Mouse (Mus musculus) E14TG2a.4 (cell line): Measurements from ENCODE around the gene Creb5.

Experiments
- H3K27me3 ChIP-seq: 2 replicates; pipeline ENCODE4 v1.6.1; 2014; ENCODE audit warnings: low read length, control low read depth; ENCODE audit not compliant: insufficient read depth
- H3K36me3 ChIP-seq: 2 replicates; pipeline ENCODE4 v1.6.1; 2014; ENCODE audit warnings: low read length, control low read depth; ENCODE audit not compliant: insufficient read depth
- H3K4me1 ChIP-seq: replicated peaks from 2 replicates; pipeline ENCODE4 v1.6.1; 2014; ENCODE audit warnings: low read depth, low read length, control low read depth
- H3K4me3 ChIP-seq: replicated peaks from 2 replicates; pipeline ENCODE4 v1.5.1; 2014; ENCODE audit warnings: mild to moderate bottlenecking, low read length
- H3K9me3 ChIP-seq: 2 replicates; pipeline ENCODE4 v1.6.1; 2014; ENCODE audit warnings: low read length, control low read depth
- CTCF ChIP-seq: conservative IDR thresholded peaks from 2 replicates; pipeline ENCODE4 v1.5.1; 2014; ENCODE audit warnings: low read length
- NANOG ChIP-seq: IDR thresholded peaks from 2 replicates; pipeline ENCODE4 v1.6.1; 2014; ENCODE audit warnings: borderline replicate concordance, low read length, mixed read lengths
- POU5F1 ChIP-seq: IDR thresholded peaks from 2 replicates; pipeline ENCODE4 v1.6.1; 2014; ENCODE audit warnings: low read length, borderline replicate concordance

The Creb5 gene

DNA sequence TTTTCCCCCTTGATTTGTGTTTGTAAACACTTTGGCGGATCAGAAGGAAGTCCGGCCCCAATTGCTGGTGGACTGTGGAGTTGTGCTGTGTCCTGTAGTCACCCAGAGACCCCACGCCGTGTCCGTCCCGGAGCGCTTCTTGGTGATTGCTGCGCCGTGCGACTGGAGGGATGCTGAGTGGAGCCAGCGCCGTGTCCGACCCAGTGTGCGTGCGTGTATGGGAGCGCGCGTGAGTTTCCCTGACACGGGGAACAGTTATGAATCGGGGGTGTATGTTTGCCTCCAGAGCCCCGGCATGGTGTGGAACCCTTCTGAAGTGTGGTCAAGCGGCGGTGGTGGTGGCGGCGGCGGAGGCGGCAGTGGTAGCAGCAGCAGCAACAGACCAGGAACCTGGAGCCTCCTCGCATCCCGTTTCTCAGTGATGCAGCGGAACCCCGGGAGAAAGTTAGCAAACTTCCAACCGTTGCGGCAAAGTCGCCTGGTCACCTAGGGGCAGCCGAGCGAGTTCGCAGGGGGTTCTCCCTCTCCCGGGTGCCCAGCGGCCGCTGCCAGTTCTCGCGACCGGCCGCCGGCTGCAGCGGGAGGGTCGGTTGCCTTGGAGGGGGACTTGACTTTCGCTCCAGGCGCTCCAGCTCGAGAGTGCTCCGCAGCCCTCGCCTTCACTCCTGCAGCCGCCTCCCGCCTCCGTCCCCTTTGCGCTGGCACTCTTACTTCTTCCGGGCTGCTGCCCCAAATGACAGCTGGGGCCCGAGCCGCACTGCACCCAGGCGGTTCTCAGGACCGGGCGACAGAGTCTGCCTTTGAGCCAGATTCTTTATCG, 702 bp downstream of the Creb5 start:
- peaks cover 22% of the 10 kb centered on the region for H3K4me1 ChIP-seq
- no peak for TF ChIP-seq NANOG
- TF ChIP-seq POU5F1 = no peak
- TF ChIP-seq CTCF = no peak
- H3K36me3 ChIP-seq = no peaks in the 10 kb centered on the region
- no peaks in the 10 kb centered on the region for H3K9me3 ChIP-seq
- peaks cover 83% of the 10 kb centered on the region for H3K27me3 ChIP-seq
- H3K4me3 ChIP-seq = peak overlapping the region; percentile 81

- Histone ChIP-seq H3K36me3 (no peaks in the 10 kb centered on the region), H3K9me3 (no peaks in the 10 kb centered on the region), H3K27me3 (peaks cover 72% of the 10 kb centered on the region), H3K4me3 (peak overlapping the region; percentile 81), H3K4me1 (peaks cover 22% of the 10 kb centered on the region)
- TF ChIP-seq CTCF (no peak), POU5F1 (no peak), NANOG (no peak)
Measured at GRCm38 (mm10) chr6:53288584-53289558, 1.8 kb downstream of the Creb5 start.

- H3K4me3 ChIP-seq = no peak overlapping the region
- no peaks in the 10 kb centered on the region for H3K36me3 ChIP-seq
- peaks cover 64% of the 10 kb centered on the region for H3K27me3 ChIP-seq
- no peaks in the 10 kb centered on the region for H3K9me3 ChIP-seq
- peaks cover 22% of the 10 kb centered on the region for H3K4me1 ChIP-seq
- TF ChIP-seq CTCF (no peak), POU5F1 (no peak), NANOG (no peak)
Measured at GRCm38 (mm10) chr6:53289659-53290058, 2.6 kb downstream of the Creb5 start.

DNA sequence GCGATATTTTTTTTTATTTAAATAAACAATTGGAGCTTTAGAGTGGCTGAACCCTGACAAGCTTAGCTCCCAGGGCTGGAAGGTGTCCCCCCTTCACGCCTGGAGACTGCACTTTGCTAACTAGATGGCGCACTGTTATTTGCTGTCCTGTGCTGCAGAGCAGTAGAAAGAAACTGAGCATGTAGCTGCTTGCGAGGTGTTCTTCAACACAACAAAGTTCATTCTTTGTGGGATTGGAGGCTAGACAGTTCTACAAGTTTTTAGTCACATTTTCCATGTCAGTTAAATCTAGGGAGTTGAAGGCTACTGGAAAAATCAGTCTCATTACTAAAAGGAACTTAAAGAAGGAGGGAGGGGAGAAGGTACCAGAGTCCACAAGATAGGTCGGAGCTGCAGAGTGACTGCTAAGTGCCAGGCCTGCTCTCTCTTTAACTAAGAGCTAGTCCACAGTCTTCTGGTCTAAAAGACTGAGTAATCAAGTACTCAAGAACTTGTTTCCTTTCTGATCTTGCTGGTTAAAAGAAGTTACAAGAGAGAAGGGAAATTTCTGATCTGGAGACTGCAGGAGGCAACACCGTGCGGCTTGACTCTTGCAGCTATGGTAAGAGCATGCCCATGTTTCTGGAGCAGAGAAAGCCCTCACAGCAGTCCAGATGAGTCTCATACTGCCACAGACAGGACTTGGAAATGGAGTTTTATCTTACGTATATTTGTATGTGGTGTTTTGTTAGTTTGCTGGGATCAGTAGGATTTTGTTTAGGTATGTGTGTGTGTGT, 3.3 kb downstream of the Creb5 start:
- TF ChIP-seq CTCF (no peak), POU5F1 (no peak), NANOG (no peak)
- H3K4me1 ChIP-seq = peaks cover 22% of the 10 kb centered on the region
- H3K9me3 ChIP-seq = no peaks in the 10 kb centered on the region
- H3K36me3 ChIP-seq = no peaks in the 10 kb centered on the region
- H3K4me3 ChIP-seq = no peak overlapping the region
- peaks cover 57% of the 10 kb centered on the region for H3K27me3 ChIP-seq

GRCm38 (mm10) chr6:53292931-53293330, 5.9 kb downstream of the Creb5 start:
- TF ChIP-seq NANOG (no peak), POU5F1 (no peak), CTCF (no peak)
- peaks cover 33% of the 10 kb centered on the region for H3K27me3 ChIP-seq
- no peaks in the 10 kb centered on the region for H3K9me3 ChIP-seq
- no peak overlapping the region for H3K4me3 ChIP-seq
- H3K4me1 ChIP-seq = peaks cover 9% of the 10 kb centered on the region
- H3K36me3 ChIP-seq = no peaks in the 10 kb centered on the region

GRCm38 (mm10) chr6:53297851-53298250, 10.8 kb downstream of the Creb5 start:
- Histone ChIP-seq H3K9me3 (no peaks in the 10 kb centered on the region), H3K27me3 (no peaks in the 10 kb centered on the region), H3K4me1 (no peaks in the 10 kb centered on the region), H3K4me3 (no peak overlapping the region), H3K36me3 (no peaks in the 10 kb centered on the region)
- TF ChIP-seq NANOG = no peak
- TF ChIP-seq CTCF = no peak
- no peak for TF ChIP-seq POU5F1

- Histone ChIP-seq H3K4me3 (no peak overlapping the region), H3K4me1 (no peaks in the 10 kb centered on the region), H3K36me3 (no peaks in the 10 kb centered on the region), H3K9me3 (no peaks in the 10 kb centered on the region), H3K27me3 (no peaks in the 10 kb centered on the region)
- no peak for TF ChIP-seq NANOG
- no peak for TF ChIP-seq CTCF
- no peak for TF ChIP-seq POU5F1
Measured at GRCm38 (mm10) chr6:53304201-53304600, 17.1 kb downstream of the Creb5 start.

DNA sequence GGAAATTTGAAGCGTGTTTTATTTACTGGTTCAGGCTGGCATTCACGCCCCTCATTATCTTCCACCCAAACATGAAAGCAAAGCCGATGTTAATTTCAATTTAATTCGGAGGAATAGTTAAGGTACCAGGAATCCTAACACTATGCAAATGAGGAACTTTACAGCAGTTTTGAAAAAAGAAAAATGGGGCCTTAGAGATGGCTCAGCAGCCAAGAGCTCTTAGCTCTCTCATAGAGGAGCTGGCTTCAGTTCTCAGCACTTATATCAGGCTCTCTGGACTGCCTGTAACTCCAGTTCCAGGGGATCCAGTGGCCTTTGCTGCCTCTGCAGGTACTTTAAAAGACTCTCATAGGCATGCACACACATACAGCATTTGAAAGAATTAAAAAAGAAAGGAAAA, 19.1 kb downstream of the Creb5 start:
- Histone ChIP-seq H3K36me3 (no peaks in the 10 kb centered on the region), H3K27me3 (no peaks in the 10 kb centered on the region), H3K4me1 (no peaks in the 10 kb centered on the region), H3K4me3 (no peak overlapping the region), H3K9me3 (no peaks in the 10 kb centered on the region)
- TF ChIP-seq NANOG (no peak), CTCF (no peak), POU5F1 (no peak)
